Mouse (Mus musculus): ENCODE measurements around the gene Kidins220. TPM values are rescaled to one million over a fixed set of nuclear protein-coding genes. Genes with fewer than 3 reads are reported as not detected.

Kidins220 gene
- polyA plus RNA-seq, 1 experiment: 28.3 TPM

DNA sequence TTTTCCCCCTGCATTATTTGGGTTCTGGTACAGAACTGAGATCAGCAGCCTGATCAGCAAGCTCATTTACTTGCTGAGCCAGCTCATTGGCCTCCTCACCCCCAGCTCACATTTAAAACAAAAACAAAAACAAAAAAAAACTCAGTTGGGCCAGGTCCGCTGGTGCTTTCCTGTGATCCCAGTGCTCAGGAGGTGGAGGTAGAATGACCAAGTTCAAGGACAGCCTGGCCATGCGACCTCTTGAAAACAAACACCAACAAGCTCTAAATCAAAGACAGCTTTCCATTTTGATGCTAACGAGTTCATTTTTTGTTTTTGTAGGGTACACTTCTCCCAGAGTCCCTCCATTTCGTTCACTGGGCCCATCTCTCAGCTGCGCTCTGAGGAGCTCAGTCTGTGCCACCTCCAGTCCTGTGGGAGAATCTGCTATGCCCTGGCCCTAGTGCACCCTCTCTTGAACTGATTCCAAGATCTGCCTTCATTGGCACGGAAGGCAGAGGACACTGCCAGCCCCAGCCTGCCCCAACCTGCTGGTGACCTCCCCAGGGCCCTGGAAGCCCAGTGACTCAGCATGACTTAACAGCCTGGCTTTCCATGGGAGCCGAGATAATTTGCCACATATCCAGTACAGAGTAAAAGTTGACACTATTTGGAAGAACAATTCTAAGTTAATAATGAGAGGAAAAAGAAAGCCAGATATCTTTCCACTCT is 135.4 kb downstream of the Kidins220 start:
- WGBS: 64% methylated on average over 7 of the region's 7 CpGs
- TF ChIP-seq POLR2A (IDR thresholded peaks at IDR 0.05; ENCODE audit: low read depth, low read length) (no peak), CTCF (IDR thresholded peaks at IDR 0.05; ENCODE audit: extremely low read depth, insufficient read length, insufficient replicate concordance, low read depth, low read length) (no peak)
- peaks cover 10% of the 10 kb centered on the region; the same call in 1 of the 2 replicates for H3K4me1 ChIP-seq (ENCODE audit: control insufficient read depth, insufficient read depth, insufficient read length, low read length)
- no peaks in the 10 kb centered on the region for H3K36me3 ChIP-seq (ENCODE audit: control insufficient read depth, insufficient read depth, low read length)
- no peak overlapping the region for H3K4me3 ChIP-seq (ENCODE audit: low read depth, low read length)
- no peaks in the 10 kb centered on the region for H3K27me3 ChIP-seq (ENCODE audit: control insufficient read depth, insufficient read depth, low read length)
- no peak overlapping the region for H3K27ac ChIP-seq (ENCODE audit: insufficient read depth, low read depth, low read length)

GRCm38 (mm10) chr12:25110682-25111078 is 136.0 kb downstream of the Kidins220 start:
- TF ChIP-seq POLR2A (IDR thresholded peaks at IDR 0.05; ENCODE audit: low read depth, low read length): no peak
- Histone ChIP-seq H3K36me3 (ENCODE audit: control insufficient read depth, insufficient read depth, low read length) (no peaks in the 10 kb centered on the region), H3K27ac (ENCODE audit: insufficient read depth, low read depth, low read length) (no peak overlapping the region), H3K4me1 (ENCODE audit: control insufficient read depth, insufficient read depth, insufficient read length, low read length) (peaks cover 10% of the 10 kb centered on the region; the same call in 1 of the 2 replicates), H3K4me3 (ENCODE audit: low read depth, low read length) (no peak overlapping the region), H3K27me3 (ENCODE audit: control insufficient read depth, insufficient read depth, low read length) (no peaks in the 10 kb centered on the region)
- 82% methylated on average over 7 of the region's 7 CpGs for WGBS

Other genes with a start within 250 kb of the Kidins220 start
- gene Mboat2, start 144.0 kb upstream of the Kidins220 start, polyA plus RNA-seq (2012; rRNA removed): 0.55 and 1.9 TPM in 2 replicates
- 42.1 and 88.2 TPM in 2 replicates for gene Id2, start 122.2 kb downstream of the Kidins220 start, polyA plus RNA-seq (2012; rRNA removed)

All from small intestine, adult 2 months (tissue).